Mouse (Mus musculus): Measurements from ENCODE around the gene Phf13.

The Phf13 gene

GRCm38 (mm10) chr4:151993035-151993434 is 3.0 kb downstream of the Phf13 start:
- no peak for DNase-seq (ENCODE audit: low read depth)

GRCm38 (mm10) chr4:151992091-151992490 is 4.0 kb downstream of the Phf13 start:
- DNase-seq (ENCODE audit: low read depth) = no peak

- DNase-seq (ENCODE audit: low read depth) = no peak
Observed at GRCm38 (mm10) chr4:151989110-151989488, 7.0 kb downstream of the Phf13 start.

- peak; percentile 88 for DNase-seq (ENCODE audit: low read depth)
Observed at GRCm38 (mm10) chr4:151988342-151989109, 7.5 kb downstream of the Phf13 start, which contains the start of gene Thap3. Gene Thap3 (minus strand): TSS chr4:151988997.

- peak; percentile 50 for DNase-seq (ENCODE audit: low read depth)
Observed at GRCm38 (mm10) chr4:151988014-151988341, 8.1 kb downstream of the Phf13 start.

GRCm38 (mm10) chr4:151986650-151987049 is 9.4 kb downstream of the Phf13 start:
- peak; percentile 46 for DNase-seq (ENCODE audit: low read depth)

GRCm38 (mm10) chr4:151985886-151986285 is 10.2 kb downstream of the Phf13 start:
- DNase-seq (ENCODE audit: low read depth) = peak; percentile 89

- peak; percentile 4 for DNase-seq (ENCODE audit: low read depth)
Observed at GRCm38 (mm10) chr4:151983560-151983959, 12.5 kb downstream of the Phf13 start.

- peak; percentile 3 for DNase-seq (ENCODE audit: low read depth)
Observed at GRCm38 (mm10) chr4:151983043-151983442, 13.0 kb downstream of the Phf13 start.

GRCm38 (mm10) chr4:151981363-151981762 is 14.7 kb downstream of the Phf13 start:
- DNase-seq (ENCODE audit: low read depth) = peak; percentile 83

GRCm38 (mm10) chr4:151980699-151981098 is 15.4 kb downstream of the Phf13 start:
- DNase-seq (ENCODE audit: low read depth) = peak; percentile 60

- DNase-seq (ENCODE audit: low read depth) = peak; percentile 85
Observed at GRCm38 (mm10) chr4:151977748-151978147, 18.3 kb downstream of the Phf13 start.

- peak; percentile 75 for DNase-seq (ENCODE audit: low read depth)
Observed at GRCm38 (mm10) chr4:151975441-151975840, 20.6 kb downstream of the Phf13 start.

GRCm38 (mm10) chr4:151972221-151972967 is 23.7 kb downstream of the Phf13 start:
- peak; percentile 63 for DNase-seq (ENCODE audit: low read depth)

GRCm38 (mm10) chr4:151968204-151968921 is 27.7 kb downstream of the Phf13 start:
- DNase-seq (ENCODE audit: low read depth) = no peak

GRCm38 (mm10) chr4:151962817-151963216 is 33.2 kb downstream of the Phf13 start:
- no peak for DNase-seq (ENCODE audit: low read depth)

GRCm38 (mm10) chr4:151960513-151960854 is 35.6 kb downstream of the Phf13 start:
- DNase-seq (ENCODE audit: low read depth) = no peak

- no peak for DNase-seq (ENCODE audit: low read depth)
Observed at GRCm38 (mm10) chr4:151959849-151960512, 36.1 kb downstream of the Phf13 start.

- no peak for DNase-seq (ENCODE audit: low read depth)
Observed at GRCm38 (mm10) chr4:151957584-151958315, 38.3 kb downstream of the Phf13 start.

- no peak for DNase-seq (ENCODE audit: low read depth)
Observed at GRCm38 (mm10) chr4:151955791-151956190, 40.3 kb downstream of the Phf13 start.

GRCm38 (mm10) chr4:151953209-151953608 is 42.8 kb downstream of the Phf13 start:
- DNase-seq (ENCODE audit: low read depth) = no peak

All from induced T-regulatory cell, adult 2 months (primary cell).